Mouse (Mus musculus) limb, embryonic 14.5 days (tissue): ENCODE results near the gene Mypn. TPM values are rescaled to one million over a fixed set of nuclear protein-coding genes. Genes with fewer than 3 reads are reported as not detected.

Experiments
- ATAC-seq: fragments of 200-750 bp; cut with Nextera tagmentation; 2 replicates; pipeline ENCODE4 v1.8.0; 2017; ENCODE audit warnings: low read depth, moderate number of reproducible peaks, moderate TSS enrichment; ENCODE audit not compliant: low FRiP score
- DNase-seq: peaks from one replicate; pipeline ENCODE4 v3.0.0-alpha.2; 2015; ENCODE audit warnings: low spot score
- H3K27ac ChIP-seq: fragments of 300-500 bp; sonication (generic); replicated peaks from 2 replicates; pipeline ENCODE4 v1.5.1; 2014; ENCODE audit warnings: low read depth, mild to moderate bottlenecking, low read length, moderate library complexity, mixed read lengths
- H3K27me3 ChIP-seq: fragments of 300-500 bp; sonication (generic); 2 replicates; pipeline ENCODE4 v1.6.1; 2014; ENCODE audit warnings: low read length, mixed read lengths; ENCODE audit not compliant: control insufficient read depth, insufficient read depth
- H3K36me3 ChIP-seq: fragments of 300-500 bp; sonication (generic); 2 replicates; pipeline ENCODE4 v1.6.1; 2014; ENCODE audit warnings: mild to moderate bottlenecking, low read length, moderate library complexity, mixed read lengths; ENCODE audit not compliant: control insufficient read depth, insufficient read depth
- H3K4me1 ChIP-seq: fragments of 300-500 bp; sonication (generic); 2 replicates; pipeline ENCODE4 v1.6.1; 2014; ENCODE audit warnings: antibody characterized with exemption, low read length, mixed read lengths; ENCODE audit not compliant: control insufficient read depth, insufficient read depth
- H3K4me2 ChIP-seq: fragments of 300-500 bp; sonication (generic); replicated peaks from 2 replicates; pipeline ENCODE4 v1.6.1; 2014; ENCODE audit warnings: low read depth, mild to moderate bottlenecking, low read length, moderate library complexity; ENCODE audit not compliant: severe bottlenecking
- H3K4me3 ChIP-seq: fragments of 300-500 bp; sonication (generic); replicated peaks from 2 replicates; pipeline ENCODE4 v1.5.1; 2014; ENCODE audit warnings: low read length
- H3K9ac ChIP-seq: fragments of 300-500 bp; sonication (generic); 2 replicates; pipeline ENCODE4 v1.6.1; 2014; ENCODE audit warnings: mild to moderate bottlenecking, low read depth, low read length, moderate library complexity; ENCODE audit not compliant: severe bottlenecking
- H3K9me3 ChIP-seq: fragments of 300-500 bp; sonication (generic); 2 replicates; pipeline ENCODE4 v1.6.1; 2016; ENCODE audit warnings: low read length; ENCODE audit not compliant: control insufficient read depth
- POLR2A ChIP-seq: fragments of 200-500 bp; IDR thresholded peaks from 2 replicates; pipeline ENCODE4 v1.8.0; 2012; ENCODE audit warnings: inconsistent platforms, mild to moderate bottlenecking, moderate library complexity, borderline replicate concordance; ENCODE audit not compliant: insufficient read depth, insufficient read length; ENCODE audit errors: extremely low read depth
- WGBS: fragments of 180-500 bp; shearing (Covaris S2); extraction: QIAGEN DNeasy Blood & Tissue Kit; methylation state at CpG from one replicate; pipeline ENCODE4 v1.1.7; 2014; 5-methylcytosine and 5-hydroxymethylcytosine counted together
- polyA plus RNA-seq, 2 experiments: library from polyadenylated mRNA; depleted of rRNA in 1 of 2; stranded (reverse) in 1 of 2; unstranded in 1 of 2; fragments of >200 nt; fragmentation: Nextera tagmentation in 1 of 2; extraction: Ambion mirVana in 1 of 2; gene quantifications; 2 replicates each; pipeline versions ENCODE4 v1.2.1 to v1.2.3; 2012 to 2014

The Mypn gene
- polyA plus RNA-seq, 2 experiments, result 4.8 to 5.4 TPM

GRCm38 (mm10) chr10:63176471-63176931 lies 27.3 kb downstream of the Mypn start:
- Histone ChIP-seq H3K9ac (no peak overlapping the region), H3K27ac (no peak overlapping the region), H3K36me3 (no peaks in the 10 kb centered on the region), H3K9me3 (no peaks in the 10 kb centered on the region), H3K4me2 (no peak overlapping the region), H3K27me3 (no peaks in the 10 kb centered on the region), H3K4me3 (no peak overlapping the region), H3K4me1 (no peaks in the 10 kb centered on the region)
- TF ChIP-seq POLR2A, result no peak
- no peak for DNase-seq
- 90% methylated on average over 8 of the region's 8 CpGs for WGBS
- no peak for ATAC-seq

- Histone ChIP-seq H3K4me1 (no peaks in the 10 kb centered on the region), H3K4me2 (no peak overlapping the region), H3K27ac (no peak overlapping the region), H3K36me3 (no peaks in the 10 kb centered on the region), H3K4me3 (no peak overlapping the region), H3K9me3 (no peaks in the 10 kb centered on the region), H3K27me3 (no peaks in the 10 kb centered on the region), H3K9ac (no peak overlapping the region)
- ATAC-seq (no peak), DNase-seq (no peak)
- WGBS, result 74% methylated on average over 3 of the region's 3 CpGs
- TF ChIP-seq POLR2A, result no peak
Measured at GRCm38 (mm10) chr10:63172089-63172488, 31.7 kb downstream of the Mypn start.

- TF ChIP-seq POLR2A, result no peak
- no peak overlapping the region for H3K4me2 ChIP-seq
Measured at GRCm38 (mm10) chr10:63169503-63169902, 34.2 kb downstream of the Mypn start.

GRCm38 (mm10) chr10:63168124-63168523 lies 35.6 kb downstream of the Mypn start:
- Histone ChIP-seq H3K4me1 (no peaks in the 10 kb centered on the region), H3K4me2 (no peak overlapping the region), H3K4me3 (no peak overlapping the region), H3K9me3 (no peaks in the 10 kb centered on the region), H3K9ac (no peak overlapping the region), H3K27ac (no peak overlapping the region), H3K27me3 (no peaks in the 10 kb centered on the region), H3K36me3 (no peaks in the 10 kb centered on the region)
- ATAC-seq (no peak), DNase-seq (no peak)
- 90% methylated on average over 12 of the region's 12 CpGs for WGBS
- TF ChIP-seq POLR2A, result no peak

More at GRCm38 (mm10) chr10:63169503-63169902, 34.2 kb downstream of the Mypn start:
- ATAC-seq, result no peak
- H3K9ac ChIP-seq, result no peak overlapping the region
- H3K27me3 ChIP-seq, result no peaks in the 10 kb centered on the region
- no peaks in the 10 kb centered on the region for H3K9me3 ChIP-seq
- DNase-seq, result no peak
- 93% methylated on average over 11 of the region's 11 CpGs for WGBS
- no peaks in the 10 kb centered on the region for H3K4me1 ChIP-seq
- H3K36me3 ChIP-seq, result no peaks in the 10 kb centered on the region
- H3K4me3 ChIP-seq, result no peak overlapping the region
- H3K27ac ChIP-seq, result no peak overlapping the region

GRCm38 (mm10) chr10:63167241-63167995 lies 36.3 kb downstream of the Mypn start:
- TF ChIP-seq POLR2A, result no peak
- Histone ChIP-seq H3K4me3 (no peak overlapping the region), H3K4me2 (no peak overlapping the region), H3K36me3 (no peaks in the 10 kb centered on the region), H3K9me3 (no peaks in the 10 kb centered on the region), H3K27ac (no peak overlapping the region), H3K4me1 (no peaks in the 10 kb centered on the region), H3K27me3 (no peaks in the 10 kb centered on the region), H3K9ac (no peak overlapping the region)
- WGBS, result 84% methylated on average over 10 of the region's 10 CpGs
- ATAC-seq (no peak), DNase-seq (no peak)
